Mouse (Mus musculus) liver, embryonic 15.5 days (tissue): ENCODE data around the gene Map3k7. TPM values are rescaled to one million over a fixed set of nuclear protein-coding genes. Genes with fewer than 3 reads are reported as not detected.

ENCODE experiments used
- ATAC-seq: fragments of 200-750 bp; cut with Nextera tagmentation; 2 replicates; pipeline ENCODE4 v1.8.0; 2017; ENCODE audit warnings: moderate number of reproducible peaks, mild to moderate bottlenecking, moderate library complexity; ENCODE audit not compliant: insufficient read depth
- H3K27ac ChIP-seq: fragments of 300-500 bp; sonication (generic); replicated peaks from 2 replicates; pipeline ENCODE4 v1.5.1; 2015; ENCODE audit warnings: mild to moderate bottlenecking, inconsistent platforms
- H3K27me3 ChIP-seq: fragments of 300-500 bp; sonication (generic); 2 replicates; pipeline ENCODE4 v1.6.1; 2015; ENCODE audit warnings: mild to moderate bottlenecking, inconsistent platforms
- H3K36me3 ChIP-seq: fragments of 300-500 bp; sonication (generic); replicated peaks from 2 replicates; pipeline ENCODE4 v1.6.1; 2015; ENCODE audit warnings: moderate library complexity, mild to moderate bottlenecking, inconsistent platforms
- H3K4me1 ChIP-seq: fragments of 300-500 bp; sonication (generic); replicated peaks from 2 replicates; pipeline ENCODE4 v1.6.1; 2015; ENCODE audit warnings: inconsistent platforms
- H3K4me2 ChIP-seq: fragments of 300-500 bp; sonication (generic); 2 replicates; pipeline ENCODE4 v1.6.1; 2015; ENCODE audit warnings: moderate library complexity, mild to moderate bottlenecking, inconsistent platforms
- H3K4me3 ChIP-seq: fragments of 300-500 bp; sonication (generic); replicated peaks from 2 replicates; pipeline ENCODE4 v1.5.1; 2015; ENCODE audit warnings: mild to moderate bottlenecking, inconsistent platforms
- H3K9ac ChIP-seq: fragments of 300-500 bp; sonication (generic); 2 replicates; pipeline ENCODE4 v1.6.1; 2015; ENCODE audit warnings: moderate library complexity, mild to moderate bottlenecking, inconsistent platforms
- H3K9me3 ChIP-seq: fragments of 300-500 bp; sonication (generic); replicated peaks from 2 replicates; pipeline ENCODE4 v1.6.1; 2016; ENCODE audit warnings: inconsistent platforms
- WGBS: fragments of 180-500 bp; shearing (Covaris S2); methylation state at CpG from one replicate; pipeline ENCODE4 v1.1.7; 2015; ENCODE audit warnings: mixed read lengths; ENCODE audit not compliant: insufficient replicate concordance; 5-methylcytosine and 5-hydroxymethylcytosine counted together
- polyA plus RNA-seq: library from polyadenylated mRNA; unstranded; fragments of >200 nt; fragmentation: Nextera tagmentation; extraction: Ambion mirVana; gene quantifications from 2 replicates; pipeline ENCODE4 v1.2.1, GENCODE M21; 2015

Gene Map3k7
- polyA plus RNA-seq: 10.8 and 15.2 TPM in 2 replicates

- Histone ChIP-seq H3K4me3 (peak within 1 kb of the TSS; percentile 95), H3K4me2 (peak within 1 kb of the TSS; percentile 82), H3K9me3 (no peaks in the 10 kb centered on the region), H3K9ac (peak within 1 kb of the TSS; percentile 91), H3K27me3 (no peaks in the 10 kb centered on the region), H3K27ac (peak within 1 kb of the TSS; percentile 100), H3K36me3 (no peaks in the 10 kb centered on the region), H3K4me1 (peaks cover 38% of the 10 kb centered on the region)
- under 1% methylated on average over 88 of the region's 88 CpGs for WGBS
- peak; percentile 91 for ATAC-seq
Observed at GRCm38 (mm10) chr4:31963354-31964193, at the start of gene Map3k7. Gene Map3k7, plus strand, starts transcription at chr4:31964097.

DNA sequence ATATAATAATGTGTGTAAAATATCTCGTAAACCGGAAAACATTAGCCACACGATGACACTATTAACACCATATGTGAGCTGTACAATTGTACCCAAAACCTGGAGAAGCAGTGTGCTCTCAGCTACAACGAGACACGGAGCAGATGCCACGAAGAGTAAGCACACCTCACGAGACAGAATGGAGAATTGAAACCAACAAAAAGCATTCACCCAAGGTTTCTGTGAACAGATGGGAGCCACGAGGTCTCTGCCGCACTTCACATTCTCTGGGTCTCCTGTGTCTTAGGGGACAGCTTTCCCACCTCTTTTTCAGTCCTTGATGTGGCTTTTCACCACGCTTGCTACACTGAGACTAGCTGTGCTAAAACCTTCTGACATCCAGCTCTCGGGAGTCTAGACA is 48.8 kb upstream of the Map3k7 start:
- Histone ChIP-seq H3K9ac (no peak overlapping the region), H3K27ac (no peak overlapping the region), H3K4me2 (no peak overlapping the region), H3K4me1 (no peaks in the 10 kb centered on the region), H3K27me3 (no peaks in the 10 kb centered on the region), H3K4me3 (no peak overlapping the region), H3K9me3 (no peaks in the 10 kb centered on the region), H3K36me3 (no peaks in the 10 kb centered on the region)
- no peak for ATAC-seq
- WGBS: 66% methylated on average over 11 of the region's 11 CpGs

DNA sequence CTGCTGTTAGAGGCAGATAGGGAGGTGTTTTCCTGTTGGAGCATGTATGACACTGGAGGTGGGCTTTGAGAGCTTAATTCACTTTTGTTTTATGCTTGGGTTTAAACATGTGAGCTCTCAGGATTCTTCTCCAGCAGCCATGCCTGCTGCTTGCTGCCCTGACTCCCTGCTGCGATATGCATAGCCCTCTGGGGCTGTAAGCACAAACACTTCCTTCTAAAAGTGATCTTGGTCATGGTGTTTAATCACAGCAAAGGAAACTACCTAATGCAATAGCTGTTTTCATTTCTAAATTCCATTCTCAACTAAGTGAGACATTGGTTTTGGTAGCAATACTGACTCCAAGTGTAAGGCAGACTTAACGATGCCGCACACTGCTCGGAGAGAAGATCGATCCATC is 45.2 kb upstream of the Map3k7 start:
- H3K4me2 ChIP-seq: no peak overlapping the region
- H3K27me3 ChIP-seq: no peaks in the 10 kb centered on the region
- no peak overlapping the region for H3K27ac ChIP-seq
- WGBS: 89% methylated on average over 5 of the region's 5 CpGs
- H3K9me3 ChIP-seq: no peaks in the 10 kb centered on the region
- no peak overlapping the region for H3K9ac ChIP-seq
- no peaks in the 10 kb centered on the region for H3K4me1 ChIP-seq
- no peak for ATAC-seq
- no peak overlapping the region for H3K4me3 ChIP-seq
- no peaks in the 10 kb centered on the region for H3K36me3 ChIP-seq

- H3K27ac ChIP-seq: no peak overlapping the region
- WGBS: 32% methylated on average over 7 of the region's 7 CpGs
- H3K36me3 ChIP-seq: no peaks in the 10 kb centered on the region
Observed at GRCm38 (mm10) chr4:31922215-31922614, 41.7 kb upstream of the Map3k7 start.

DNA sequence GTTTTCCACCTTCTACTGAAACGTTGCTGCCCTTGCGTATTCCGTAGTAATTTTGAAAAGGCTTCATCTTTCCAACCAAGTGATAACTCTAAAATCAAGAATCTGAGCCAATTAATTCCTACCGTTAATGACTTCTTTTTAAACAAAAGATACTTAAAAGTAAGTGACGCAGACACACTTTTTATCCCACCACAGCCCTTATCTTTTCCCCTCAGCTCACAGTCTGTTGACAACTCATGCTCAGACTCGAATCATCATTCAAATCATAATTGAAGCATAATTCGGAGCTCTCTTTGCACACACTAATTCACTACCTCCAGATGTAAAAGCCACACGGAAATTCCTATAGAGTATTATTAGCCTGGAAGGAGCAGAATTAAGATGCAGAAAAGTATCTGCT is 40.5 kb upstream of the Map3k7 start:
- ATAC-seq: no peak
- Histone ChIP-seq H3K9me3 (no peaks in the 10 kb centered on the region), H3K27ac (no peak overlapping the region), H3K4me3 (no peak overlapping the region), H3K27me3 (no peaks in the 10 kb centered on the region), H3K36me3 (no peaks in the 10 kb centered on the region), H3K9ac (no peak overlapping the region), H3K4me1 (no peaks in the 10 kb centered on the region), H3K4me2 (no peak overlapping the region)
- 37% methylated on average over 8 of the region's 8 CpGs for WGBS

More at GRCm38 (mm10) chr4:31922215-31922614, 41.7 kb upstream of the Map3k7 start:
- ATAC-seq: no peak
- Histone ChIP-seq H3K9ac (no peak overlapping the region), H3K4me3 (no peak overlapping the region), H3K27me3 (no peaks in the 10 kb centered on the region), H3K4me2 (no peak overlapping the region), H3K4me1 (no peaks in the 10 kb centered on the region), H3K9me3 (no peaks in the 10 kb centered on the region)

DNA sequence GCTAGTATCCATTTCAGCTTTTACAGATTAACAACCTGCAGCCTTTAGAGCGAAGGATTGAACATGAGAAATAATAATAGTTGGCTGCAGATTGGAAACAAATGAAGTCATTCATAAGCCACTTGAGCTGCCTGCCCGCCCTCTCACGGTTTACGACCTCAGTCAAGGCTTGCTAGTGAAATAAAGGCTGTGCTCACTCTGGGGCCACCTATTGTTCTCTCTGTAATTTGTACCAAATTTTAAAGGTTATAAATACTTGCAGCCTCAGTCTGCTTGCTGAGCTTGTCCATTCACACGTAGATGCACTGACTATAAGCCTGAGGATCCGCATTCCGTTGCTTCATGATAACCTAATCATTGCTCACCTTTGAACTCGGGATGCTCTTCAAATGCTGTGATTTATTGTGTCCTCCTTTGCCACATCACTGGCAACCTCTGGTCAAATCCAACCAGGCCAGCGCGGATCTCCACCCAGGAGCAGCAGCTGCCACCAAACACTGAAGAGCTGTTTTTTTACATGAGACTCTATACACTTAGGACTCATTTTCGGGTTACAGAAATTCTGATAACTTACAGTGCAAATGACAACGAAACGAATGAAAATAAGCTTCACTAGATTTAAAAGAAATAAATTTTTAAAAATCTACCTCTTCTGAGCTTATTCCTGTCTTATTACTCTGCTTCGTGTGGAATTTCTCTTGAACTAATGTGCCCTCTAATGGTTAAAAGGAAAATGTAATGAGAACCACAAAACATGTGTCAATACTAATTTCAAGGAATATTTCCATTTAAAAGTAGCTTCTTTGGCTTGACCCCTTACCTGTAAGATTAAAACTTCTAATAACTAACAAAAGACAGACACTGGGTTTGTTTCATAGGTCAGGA is 39.4 kb upstream of the Map3k7 start:
- no peak for ATAC-seq
- no peaks in the 10 kb centered on the region for H3K36me3 ChIP-seq
- no peaks in the 10 kb centered on the region for H3K9me3 ChIP-seq
- no peak overlapping the region for H3K9ac ChIP-seq
- no peaks in the 10 kb centered on the region for H3K4me1 ChIP-seq
- no peaks in the 10 kb centered on the region for H3K27me3 ChIP-seq
- H3K4me3 ChIP-seq: no peak overlapping the region
- no peak overlapping the region for H3K4me2 ChIP-seq
- H3K27ac ChIP-seq: no peak overlapping the region
- 59% methylated on average over 14 of the region's 14 CpGs for WGBS

- Histone ChIP-seq H3K9ac (no peak overlapping the region), H3K4me2 (no peak overlapping the region), H3K27me3 (peaks cover 25% of the 10 kb centered on the region), H3K4me1 (peaks cover 3% of the 10 kb centered on the region; the same call in 1 of the 2 replicates), H3K9me3 (no peaks in the 10 kb centered on the region), H3K27ac (no peak overlapping the region), H3K4me3 (no peak overlapping the region), H3K36me3 (no peaks in the 10 kb centered on the region)
- WGBS: 15% methylated on average over 3 of the region's 3 CpGs
- ATAC-seq: no peak
Observed at GRCm38 (mm10) chr4:31933171-31933570, 30.7 kb upstream of the Map3k7 start.

DNA sequence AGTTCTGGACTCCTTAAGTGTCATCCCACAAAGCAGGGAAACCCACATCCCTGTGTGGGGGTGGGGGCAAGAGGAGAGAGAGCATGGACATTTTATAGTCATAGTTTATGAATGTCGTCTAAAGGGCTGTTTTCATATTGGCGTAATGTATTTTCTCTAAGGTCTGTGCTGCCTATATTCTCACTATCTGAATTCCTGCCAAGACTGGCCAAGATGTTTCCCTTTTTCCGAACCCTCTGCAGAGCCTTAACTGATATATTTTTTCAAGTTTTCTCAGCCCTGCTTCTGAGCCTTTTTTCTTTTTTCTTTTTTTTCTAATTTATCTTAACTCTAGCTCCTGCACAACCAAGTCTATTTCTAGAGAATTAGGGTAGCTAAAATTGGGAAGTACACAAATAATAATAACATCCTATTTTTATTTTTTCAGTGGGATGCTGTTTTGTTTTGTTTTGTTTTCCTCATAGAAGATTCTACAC is 28.0 kb upstream of the Map3k7 start:
- no peak overlapping the region for H3K9ac ChIP-seq
- no peak overlapping the region for H3K4me2 ChIP-seq
- H3K36me3 ChIP-seq: no peaks in the 10 kb centered on the region
- WGBS: 47% methylated on average over 3 of the region's 3 CpGs
- H3K27me3 ChIP-seq: peaks cover 29% of the 10 kb centered on the region
- H3K9me3 ChIP-seq: no peaks in the 10 kb centered on the region
- peaks cover 3% of the 10 kb centered on the region; the same call in 1 of the 2 replicates for H3K4me1 ChIP-seq
- ATAC-seq: no peak
- H3K4me3 ChIP-seq: no peak overlapping the region
- H3K27ac ChIP-seq: no peak overlapping the region

DNA sequence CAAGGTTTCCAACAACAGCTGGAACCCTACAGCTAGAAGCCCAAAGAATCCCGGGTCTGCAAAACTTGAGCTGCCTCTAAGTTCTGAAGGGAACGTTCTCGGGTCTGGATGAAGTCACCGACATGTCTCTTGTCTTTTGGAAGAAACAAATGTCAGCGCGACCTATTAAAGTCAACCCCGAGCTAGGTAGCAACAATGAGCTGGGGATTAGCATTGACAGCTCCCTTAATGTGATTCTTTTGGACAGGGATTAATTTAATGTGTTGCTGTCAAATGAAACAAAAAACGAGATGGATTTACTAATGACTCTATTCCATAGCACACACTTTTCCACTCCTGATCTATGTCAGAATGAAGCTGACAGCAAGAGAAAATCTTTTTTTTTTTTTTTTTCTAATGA is 27.5 kb upstream of the Map3k7 start:
- ATAC-seq: no peak
- Histone ChIP-seq H3K4me1 (peaks cover 3% of the 10 kb centered on the region; the same call in 1 of the 2 replicates), H3K4me3 (no peak overlapping the region), H3K27ac (no peak overlapping the region), H3K4me2 (no peak overlapping the region), H3K9ac (no peak overlapping the region), H3K36me3 (no peaks in the 10 kb centered on the region), H3K9me3 (no peaks in the 10 kb centered on the region), H3K27me3 (peaks cover 29% of the 10 kb centered on the region)
- WGBS: 21% methylated on average over 8 of the region's 8 CpGs

GRCm38 (mm10) chr4:31936911-31937375 is 27.0 kb upstream of the Map3k7 start:
- Histone ChIP-seq H3K36me3 (no peaks in the 10 kb centered on the region), H3K4me2 (peak overlapping the region; percentile 66), H3K27ac (no peak overlapping the region), H3K4me1 (peaks cover 3% of the 10 kb centered on the region; the same call in 1 of the 2 replicates), H3K9me3 (no peaks in the 10 kb centered on the region), H3K4me3 (peak overlapping the region; percentile 39; the same call in 1 of the 2 replicates), H3K9ac (no peak overlapping the region), H3K27me3 (peaks cover 29% of the 10 kb centered on the region)
- ATAC-seq: no peak
- WGBS: 12% methylated on average over 15 of the region's 15 CpGs
